Mouse (Mus musculus) cerebellum, adult 18-20 months (tissue): ENCODE results near the gene Olfr155.

Experiments used
- DNase-seq, 2 experiments: peaks; one replicate each; pipeline ENCODE4 v3.0.0; 2021

Gene Olfr155

DNA sequence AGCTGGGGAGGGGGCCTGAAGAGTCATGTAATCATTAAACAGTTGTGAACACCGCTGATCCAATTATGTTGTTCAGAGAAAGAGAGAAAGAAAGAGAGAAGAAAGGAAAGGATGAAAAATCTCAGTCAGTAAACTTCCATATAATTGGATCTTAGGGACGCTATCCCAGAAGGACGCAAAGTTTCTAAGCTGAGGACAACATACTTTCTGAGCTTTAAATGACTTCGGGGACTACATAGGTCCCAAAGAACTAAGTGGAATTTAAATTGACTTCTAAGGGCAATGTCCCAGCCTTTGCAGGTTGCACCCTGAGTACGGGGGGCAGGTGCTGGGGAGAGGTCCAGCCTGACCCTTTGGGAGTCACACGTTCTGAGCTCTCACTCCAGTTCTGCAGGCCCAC lies at the start of gene Olfr155:
TSS of gene Olfr155 (plus strand) at position 301 of the 400 bp plus-strand sequence.
- DNase-seq: no peak

DNA sequence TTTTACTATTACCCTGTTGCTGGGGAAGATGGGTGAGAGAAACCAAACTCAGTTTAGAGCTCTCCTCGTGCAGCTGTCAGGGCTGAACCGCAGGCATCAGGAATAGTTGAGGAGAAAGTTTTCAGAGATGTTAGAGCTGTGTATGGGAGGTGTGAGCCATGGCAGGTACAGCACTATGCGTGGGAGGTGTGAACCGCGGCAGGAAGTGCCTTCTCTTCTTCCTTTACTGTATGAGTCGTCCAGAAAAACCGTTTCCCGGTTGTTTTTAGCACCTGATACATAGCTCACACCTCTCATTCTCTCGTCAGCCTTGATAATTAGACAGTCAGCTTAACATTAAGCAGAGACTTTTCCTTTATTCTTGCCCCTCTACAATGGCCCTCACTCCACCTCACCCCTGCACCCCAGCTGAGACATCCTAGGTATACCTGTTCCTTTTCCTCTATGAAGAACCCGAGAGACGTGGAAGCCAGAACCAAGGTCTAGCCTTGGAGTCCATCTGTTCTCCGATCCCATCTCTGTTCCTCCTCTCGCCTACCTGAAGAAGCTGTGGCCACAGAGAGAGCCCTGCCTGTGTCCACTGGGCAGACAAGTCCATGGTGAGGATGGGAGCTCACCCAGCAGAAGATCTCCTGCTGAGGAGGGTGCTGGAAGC lies 28.3 kb upstream of the Olfr155 start:
- no peak for DNase-seq

DNA sequence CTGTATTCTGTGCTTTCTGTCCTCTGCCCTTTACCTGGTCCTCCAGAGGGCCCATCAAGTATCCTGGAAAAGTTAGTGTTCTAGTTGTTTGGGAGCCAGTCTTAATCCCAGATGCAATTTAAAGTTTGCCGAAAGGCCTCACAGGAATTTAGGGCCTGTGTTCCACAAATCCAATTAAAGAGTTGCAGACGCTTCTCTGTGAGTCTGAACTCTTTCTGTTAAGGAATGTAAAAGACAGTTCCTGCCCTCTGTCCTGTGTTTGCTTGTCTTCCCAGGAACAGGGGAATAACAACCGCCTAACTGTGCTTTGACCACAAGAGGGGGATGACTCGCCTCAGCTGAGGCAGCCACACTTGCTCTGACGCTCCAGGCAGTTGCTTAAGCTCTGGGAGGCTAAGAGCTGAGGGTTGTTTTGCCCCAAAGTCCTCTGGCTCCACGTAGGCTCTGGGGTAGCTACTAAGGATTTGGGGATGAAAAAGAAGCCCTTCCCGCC lies 27.5 kb upstream of the Olfr155 start, which contains the start of gene Olfr156:
TSS of gene Olfr156 (minus strand) at position 51 of the 493 bp plus-strand sequence.
- no peak for DNase-seq

DNA sequence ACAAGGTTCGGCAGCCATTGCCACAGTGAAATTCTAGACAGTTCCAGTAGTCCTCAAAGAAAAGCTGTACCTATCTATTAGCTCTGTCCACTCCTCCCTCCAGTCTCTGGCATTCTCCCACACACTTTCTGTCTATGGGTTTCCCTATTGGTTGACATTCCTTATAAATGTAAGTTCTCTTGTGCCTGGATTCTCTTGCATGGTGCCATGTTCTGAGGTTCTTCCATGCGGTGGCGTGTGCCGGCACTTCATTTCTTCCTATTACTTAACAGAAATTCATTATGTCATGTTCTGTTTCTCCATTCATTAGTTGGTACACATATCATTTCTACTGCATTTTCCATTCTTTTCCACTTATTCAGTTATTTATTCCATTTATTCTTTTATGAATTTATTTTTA lies 22.6 kb upstream of the Olfr155 start:
- no peak for DNase-seq

DNA sequence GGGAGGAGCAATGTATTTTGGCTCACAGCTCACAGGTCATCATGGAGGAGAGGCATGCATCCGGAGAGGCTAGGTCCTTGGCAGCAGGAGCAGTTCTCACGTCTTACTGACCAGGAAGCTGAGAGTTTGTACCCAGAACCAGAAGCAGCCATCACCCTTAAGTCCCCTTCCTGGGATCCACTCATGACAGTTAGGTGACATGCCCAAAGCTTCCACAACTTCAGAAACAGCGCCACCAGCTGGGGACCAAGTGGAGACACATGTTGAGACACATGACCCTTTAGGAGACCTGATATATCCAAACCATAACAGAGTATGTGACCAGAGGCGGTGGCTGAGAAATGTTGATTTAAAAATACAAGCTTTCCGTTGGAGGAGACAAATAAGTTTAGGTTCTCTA lies 19.3 kb upstream of the Olfr155 start:
- DNase-seq: no peak

DNA sequence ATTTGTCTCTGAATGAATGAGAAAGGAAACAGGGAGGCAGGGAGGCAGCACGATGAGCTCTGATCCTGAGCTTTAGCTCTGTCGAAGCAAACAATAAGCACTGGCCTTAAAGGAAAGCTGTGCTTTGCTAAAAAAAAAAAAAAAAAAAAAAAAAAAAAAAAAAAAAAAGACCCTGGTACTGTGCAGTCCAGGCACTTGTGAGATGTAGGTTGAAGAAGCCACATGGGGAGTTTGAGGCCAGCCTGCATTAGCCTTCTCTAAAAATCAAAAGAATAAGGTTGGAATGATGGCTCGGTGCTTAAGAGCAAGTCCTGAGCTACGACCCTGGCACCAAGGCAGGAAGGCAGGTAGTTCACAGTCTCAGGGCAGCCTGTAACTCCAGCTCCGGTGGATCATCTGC lies 17.6 kb upstream of the Olfr155 start:
- DNase-seq: no peak

DNA sequence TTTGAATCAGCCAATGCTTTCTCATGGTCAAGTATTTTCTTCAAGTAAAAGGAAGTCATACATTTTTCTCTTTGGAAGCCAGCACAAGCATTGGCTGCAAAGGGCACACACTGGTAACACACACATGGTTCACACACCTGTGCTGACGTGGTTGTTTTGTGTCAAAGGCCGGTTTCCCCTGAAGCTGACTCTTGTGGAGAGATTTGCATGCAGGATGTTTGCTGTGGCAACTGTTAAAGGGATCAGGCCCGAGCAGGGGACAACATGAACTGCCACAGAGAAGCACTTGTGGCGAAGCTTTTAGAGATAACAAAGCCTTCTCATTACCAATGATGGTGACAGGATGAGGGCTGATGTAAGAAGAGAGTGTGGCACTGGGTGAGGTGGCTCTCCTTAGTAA lies 16.6 kb upstream of the Olfr155 start:
- DNase-seq: no peak

DNA sequence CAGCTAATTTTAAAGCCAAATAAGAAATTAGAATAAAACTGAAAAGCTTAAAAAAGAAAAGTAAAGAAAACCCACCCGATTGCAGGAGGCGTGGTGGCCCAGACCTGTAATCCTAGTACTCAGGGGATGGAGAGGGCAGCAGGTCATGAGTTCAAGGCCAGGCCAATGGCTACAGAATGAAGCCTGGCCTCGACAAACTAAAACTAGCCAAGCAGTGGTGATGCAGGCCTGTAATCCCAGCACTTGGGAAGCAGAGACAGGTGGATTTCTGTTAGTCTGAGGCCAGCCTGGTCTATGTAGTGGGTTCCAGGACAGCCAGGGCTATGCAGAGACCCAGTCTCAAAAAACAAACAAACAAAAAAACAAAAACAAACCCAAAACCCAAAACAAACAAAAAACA lies 13.0 kb upstream of the Olfr155 start:
- no peak for DNase-seq

DNA sequence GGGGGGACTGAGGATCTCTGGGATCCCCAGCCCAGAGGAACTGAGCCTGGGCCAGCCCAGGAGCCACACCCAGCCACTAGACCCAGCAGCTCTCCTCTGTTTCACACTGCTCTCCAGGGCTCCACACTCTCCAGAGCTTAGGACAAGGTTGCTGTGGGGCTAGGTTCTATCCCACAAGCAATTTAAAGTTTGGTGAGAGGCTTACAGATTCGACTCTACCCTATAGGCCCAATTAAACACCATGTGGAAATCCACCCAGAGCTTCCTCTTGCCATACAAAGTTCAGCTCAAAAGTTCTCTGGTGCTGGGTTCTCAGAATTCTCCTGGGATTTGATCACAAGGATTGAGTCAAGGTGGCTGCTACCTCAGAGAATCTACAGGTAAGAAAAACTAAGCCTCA lies 11.3 kb upstream of the Olfr155 start, which contains the start of gene Olfr157:
TSS of gene Olfr157 (minus strand) at position 101 of the 400 bp plus-strand sequence.
- no peak for DNase-seq

DNA sequence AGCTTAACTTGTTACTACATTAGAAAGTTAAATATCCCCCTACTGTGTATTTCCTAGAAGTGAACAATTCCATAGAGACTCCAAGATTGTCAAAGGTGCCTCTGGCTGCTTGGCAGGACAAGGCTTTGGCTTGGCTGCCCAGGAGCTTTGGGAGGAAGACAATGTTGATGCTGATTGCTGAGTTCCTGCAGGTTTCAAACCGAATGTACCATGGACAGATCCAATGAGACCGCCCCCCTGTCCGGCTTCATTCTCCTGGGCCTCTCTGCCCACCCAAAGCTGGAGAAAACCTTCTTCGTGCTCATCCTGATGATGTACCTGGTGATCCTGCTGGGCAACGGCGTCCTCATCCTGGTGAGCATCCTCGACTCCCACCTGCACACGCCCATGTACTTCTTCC lies 2.7 kb downstream of the Olfr155 start:
- no peak for DNase-seq

DNA sequence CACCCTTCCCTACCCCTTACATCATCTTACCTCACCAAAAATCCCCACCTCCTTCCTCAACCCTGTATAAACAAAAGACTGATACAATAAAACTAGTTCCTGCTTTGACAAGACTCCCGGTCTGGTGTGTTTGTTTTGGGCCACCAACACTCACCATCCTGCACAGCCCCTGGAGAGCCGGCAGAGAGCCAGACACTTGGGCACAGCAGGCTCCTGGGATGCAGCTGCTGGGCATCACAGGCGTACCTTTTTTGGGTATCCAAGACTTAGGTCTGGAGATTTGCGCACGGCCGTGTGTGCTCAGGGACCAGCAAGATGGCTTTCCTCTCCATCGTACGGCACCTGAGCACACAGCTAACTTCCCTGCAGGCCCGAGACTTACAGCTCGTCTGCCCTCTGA lies 8.5 kb downstream of the Olfr155 start:
- DNase-seq: no peak

DNA sequence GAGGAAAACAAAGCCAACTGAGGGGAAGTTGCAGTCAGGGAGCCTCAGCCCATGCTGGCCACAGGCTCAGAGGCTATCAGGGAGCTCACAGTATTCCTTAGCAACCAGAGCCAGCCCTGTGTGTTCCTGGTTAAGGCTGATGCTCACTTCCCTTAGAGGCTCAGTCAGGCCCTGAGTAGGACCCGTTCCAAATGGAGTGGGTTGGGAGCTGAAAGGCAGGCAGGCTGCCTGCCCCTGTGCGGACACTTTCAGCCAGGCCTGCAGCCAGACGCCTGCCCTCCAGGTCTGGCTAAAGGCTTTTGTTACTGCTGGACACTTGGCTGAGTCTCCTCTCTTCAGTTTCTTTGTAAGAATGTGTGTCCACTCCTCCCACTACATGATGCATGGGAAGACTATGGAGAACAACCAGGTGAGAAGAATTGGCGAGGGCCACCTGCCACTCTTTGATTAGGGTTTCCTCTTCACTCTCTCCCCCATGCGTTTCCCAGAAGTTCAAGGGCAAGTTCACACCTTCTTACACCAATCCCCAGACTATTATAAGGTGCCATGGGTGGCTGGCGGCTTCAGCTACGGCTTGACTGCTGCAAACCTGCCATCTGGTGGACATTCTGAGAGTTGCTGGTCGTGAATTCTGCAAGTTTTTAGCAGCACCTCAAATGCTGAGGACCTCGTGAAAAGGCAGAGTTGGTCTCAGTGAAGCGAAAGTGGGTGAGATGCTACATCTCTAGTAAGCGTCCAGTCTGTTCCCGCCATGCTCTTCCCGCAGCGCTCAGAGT lies 9.6 kb downstream of the Olfr155 start:
- peak; percentile 65 to 71 for DNase-seq

DNA sequence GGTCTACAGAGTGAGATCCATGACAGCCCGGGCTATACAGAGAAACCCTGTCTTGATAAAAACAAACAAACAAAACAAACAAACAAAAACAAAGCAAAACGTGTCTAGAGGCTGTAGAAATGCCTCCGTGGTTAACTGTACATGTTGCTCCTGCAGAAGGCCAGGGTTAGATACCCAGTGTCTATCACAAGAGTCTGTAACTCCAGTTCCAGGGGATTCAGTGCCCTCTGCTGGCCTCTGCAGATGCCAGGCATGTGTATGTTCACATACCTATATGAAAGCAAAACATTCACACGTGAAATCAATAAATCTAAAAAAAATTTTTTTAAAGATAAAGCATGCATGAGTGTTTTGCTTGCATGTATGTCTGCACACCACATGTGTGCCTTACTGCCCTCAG lies 11.9 kb downstream of the Olfr155 start:
- no peak for DNase-seq

DNA sequence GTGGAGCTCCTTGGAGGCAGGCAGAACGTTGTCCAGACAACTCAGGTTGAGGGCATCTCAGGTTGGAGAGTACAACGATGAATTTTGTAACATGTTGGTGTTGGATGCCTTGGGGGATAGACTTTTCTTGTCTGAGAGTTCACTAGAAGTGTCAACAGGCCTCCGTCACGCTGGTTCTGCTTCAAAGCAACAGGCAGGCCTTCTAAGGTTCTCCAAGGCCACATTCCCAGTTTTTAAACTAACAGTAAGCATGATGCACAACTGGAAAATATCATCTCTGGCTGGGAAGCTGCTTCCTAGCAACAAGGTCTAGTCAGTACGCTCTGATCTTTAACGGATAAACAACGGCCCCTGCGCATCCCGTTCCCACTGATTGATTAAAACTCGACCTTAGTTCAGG lies 18.5 kb downstream of the Olfr155 start:
- no peak for DNase-seq

DNA sequence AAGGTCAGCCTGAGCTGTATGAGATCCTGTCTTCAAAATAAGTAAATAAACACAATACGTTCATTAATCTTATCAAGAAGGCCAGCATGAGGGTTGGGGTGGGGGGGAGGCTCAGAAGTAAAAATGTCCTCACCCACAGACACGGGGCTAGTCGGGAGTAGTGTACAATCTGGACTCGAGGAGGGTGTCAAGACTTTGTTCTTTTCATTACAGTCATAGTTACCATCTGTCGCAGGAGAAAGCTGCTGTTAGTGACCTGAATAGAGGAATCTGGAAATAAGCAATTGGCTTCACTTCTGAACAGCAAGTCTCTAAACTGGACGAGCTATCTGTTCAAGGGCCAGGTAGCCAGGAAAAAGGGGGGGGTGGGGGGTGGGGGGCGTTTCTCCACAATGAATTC lies 23.1 kb downstream of the Olfr155 start:
- DNase-seq: no peak

DNA sequence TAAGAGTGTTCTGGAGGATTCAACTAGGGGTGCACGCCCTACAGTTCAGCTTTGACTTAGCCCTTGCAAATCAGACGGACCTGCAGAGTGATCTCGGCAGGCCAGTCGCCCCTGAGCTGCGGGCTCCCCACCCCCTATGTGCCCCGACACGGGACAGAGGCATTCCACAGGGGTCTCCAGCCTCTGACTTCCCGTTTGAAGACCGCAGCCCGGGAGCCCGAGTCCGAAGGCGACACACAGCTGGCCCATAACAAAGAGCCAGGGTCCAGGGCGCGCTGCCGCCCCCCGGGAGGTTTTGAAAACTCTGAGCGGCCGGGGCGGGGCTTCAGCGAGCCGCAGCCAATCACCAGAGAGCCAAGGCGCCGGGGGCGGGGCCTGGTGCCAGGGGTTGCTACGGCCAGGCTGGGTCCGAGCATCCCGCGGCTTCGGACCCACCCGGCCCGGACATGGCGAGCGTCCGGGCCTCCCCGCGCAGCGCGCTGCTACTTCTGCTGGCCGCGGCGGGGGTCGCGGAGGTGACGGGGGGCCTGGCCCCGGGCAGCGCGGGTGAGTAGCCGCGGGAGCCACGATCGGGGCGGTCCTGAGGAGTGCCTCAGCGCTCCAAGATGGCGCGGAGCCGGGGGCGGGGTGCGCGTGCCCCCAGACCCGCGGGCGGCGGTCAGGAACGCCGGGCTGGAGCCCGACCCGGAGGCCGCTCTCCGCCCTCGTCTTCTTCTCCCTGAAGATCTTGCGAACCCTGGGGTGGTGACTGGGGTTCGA lies 24.0 kb downstream of the Olfr155 start, which contains the start of gene Reck:
TSS of gene Reck (plus strand) at position 371 of the 759 bp plus-strand sequence.
- peak; percentile 77 to 87 for DNase-seq

DNA sequence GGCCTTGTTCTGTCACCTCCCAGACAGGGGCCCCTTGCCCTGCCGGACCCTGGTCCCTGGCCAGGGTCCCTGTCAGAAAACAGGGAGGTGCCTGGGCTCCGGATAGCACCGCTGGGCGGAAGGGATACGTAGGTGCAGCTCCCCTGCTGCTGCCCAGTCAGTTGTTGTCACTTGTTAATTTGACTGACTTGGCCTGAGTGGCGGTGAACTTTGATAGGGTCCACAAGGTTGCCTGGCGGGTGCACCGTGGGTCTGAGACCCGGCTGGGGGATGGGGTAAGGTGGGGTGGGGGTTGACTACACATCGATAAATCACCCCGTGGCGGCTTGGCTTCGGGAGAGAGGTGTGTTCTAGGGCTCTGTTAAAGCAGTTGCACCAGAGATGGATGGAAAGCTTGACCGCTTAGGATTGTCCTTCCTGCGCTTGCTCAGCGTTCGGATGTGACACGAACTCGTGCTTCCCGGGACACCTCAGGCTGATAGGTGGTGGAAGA lies 24.6 kb downstream of the Olfr155 start:
- peak; percentile 38 to 41 for DNase-seq

DNA sequence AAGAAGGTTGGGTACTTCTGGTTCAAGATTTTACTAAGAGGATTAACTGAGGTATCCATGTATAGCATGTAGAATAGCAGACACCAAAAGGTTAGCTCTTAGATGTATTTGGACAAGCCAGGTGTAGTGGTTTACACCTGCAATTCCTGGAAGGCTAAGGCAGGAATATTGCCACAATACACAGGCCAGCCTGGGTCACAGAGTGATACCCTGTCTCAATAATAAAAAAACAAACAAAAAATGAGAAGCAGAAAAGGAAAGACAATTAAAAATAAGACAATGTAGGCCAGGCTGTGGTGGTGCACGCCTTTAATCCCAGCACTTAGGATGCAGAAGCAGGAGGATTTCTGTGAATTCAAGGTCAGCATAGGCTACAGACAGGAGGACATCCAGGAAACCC lies 25.9 kb downstream of the Olfr155 start:
- no peak for DNase-seq

DNA sequence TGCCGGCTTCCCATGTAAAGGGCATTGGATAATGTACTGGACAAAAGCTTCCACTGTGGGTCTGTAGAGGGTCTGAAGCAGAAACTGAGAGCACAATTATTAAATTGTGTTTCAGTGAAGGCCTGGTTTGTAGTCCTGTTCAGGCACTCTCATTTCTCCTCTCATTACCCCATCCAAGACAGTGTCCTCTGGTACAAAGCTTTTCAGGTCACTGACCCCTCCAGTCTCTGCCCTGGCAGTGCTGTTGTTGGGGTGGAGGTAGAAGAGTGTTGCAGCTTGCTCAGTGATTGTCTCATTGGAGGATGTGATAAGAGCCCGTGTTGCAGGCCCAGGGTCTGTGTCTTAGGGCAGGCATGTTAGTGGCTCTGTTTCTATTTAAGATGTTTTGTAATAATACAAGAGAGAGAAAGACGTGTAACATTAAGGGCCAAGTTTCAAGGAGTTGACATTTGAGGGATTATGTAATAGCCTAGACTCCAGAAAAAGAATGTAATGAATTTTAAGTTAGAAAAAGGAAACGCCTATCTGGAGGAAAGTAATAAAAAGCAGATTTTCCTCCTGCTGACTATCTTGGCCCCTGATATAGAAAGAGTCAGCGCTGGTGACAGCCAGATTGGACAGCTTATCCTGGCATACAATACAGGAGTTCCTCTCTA lies 26.9 kb downstream of the Olfr155 start:
- DNase-seq: no peak

DNA sequence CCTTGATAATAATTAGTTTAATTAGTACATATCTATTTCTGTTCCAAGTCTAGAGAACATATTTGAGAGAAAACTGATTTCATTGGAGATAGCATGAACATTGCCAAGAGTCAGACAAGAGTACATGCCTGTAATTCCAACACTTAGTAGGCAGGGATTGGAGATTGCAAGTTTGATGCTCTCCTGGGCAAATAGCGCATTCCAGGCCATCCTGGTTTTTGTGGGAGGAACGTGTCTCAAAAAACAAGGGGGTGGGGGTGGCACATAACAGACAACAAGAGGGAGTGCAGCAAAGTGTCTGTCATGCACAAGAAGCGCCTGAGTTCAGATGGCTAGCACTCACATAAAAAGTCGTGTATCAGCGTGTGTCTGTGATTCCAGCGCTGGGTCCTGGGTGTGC lies 28.2 kb downstream of the Olfr155 start:
- no peak for DNase-seq

DNA sequence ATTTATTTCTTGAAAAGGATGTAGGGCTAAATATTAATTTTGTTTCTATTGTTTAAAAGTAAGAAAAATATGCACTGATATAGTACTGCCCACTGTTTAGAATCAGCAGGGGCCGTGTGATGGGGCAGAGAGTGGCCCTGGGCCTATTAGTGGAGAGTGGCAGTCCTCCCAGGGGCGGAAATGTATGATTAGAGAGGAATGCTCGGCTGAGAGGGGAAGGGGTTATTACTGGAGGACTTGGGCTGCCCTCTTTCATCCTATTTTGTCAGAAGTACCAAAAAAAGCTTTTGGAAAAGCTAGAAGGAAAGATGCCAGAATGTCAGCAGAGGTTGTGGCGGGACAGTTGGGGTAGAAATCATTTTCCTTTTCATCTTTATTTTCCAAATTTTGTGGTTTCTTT lies 32.8 kb downstream of the Olfr155 start:
- DNase-seq: no peak

DNA sequence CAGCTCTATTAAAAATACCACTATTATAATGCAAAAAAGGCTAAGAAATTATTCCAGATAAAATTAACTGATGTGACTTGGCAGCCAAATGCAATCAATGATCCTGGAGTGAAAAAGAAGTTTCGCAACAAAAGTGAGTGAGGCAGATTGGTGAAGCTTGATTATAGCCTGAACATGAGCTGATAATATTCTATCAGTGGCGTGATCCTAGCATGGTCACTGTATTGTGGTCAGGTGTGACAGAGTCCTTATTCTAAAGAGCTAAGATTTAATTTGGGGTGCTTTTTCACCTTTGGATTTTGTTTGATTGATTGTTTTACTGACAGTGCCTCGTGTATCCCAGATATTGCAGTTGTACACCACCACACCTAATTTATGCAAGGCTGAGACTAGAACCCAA lies 39.9 kb downstream of the Olfr155 start:
- no peak for DNase-seq

DNA sequence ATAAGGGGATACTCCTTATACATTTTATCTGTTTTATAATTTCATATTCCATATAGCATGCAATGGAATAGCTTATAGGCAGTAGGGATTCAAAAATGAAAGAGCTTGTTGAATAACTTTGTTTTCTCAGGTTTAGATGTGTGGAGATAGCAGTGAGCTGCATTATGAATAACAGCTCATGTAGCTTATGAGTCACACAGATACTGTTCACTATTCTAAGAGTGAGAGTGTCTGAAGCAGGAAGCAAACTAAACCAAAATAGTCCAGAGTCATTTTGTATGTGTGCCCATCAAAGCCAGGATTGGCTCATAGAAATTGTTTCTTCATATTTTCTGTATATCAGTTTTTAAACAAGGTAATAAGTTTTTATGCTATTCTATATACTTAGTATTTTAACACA lies 45.8 kb downstream of the Olfr155 start:
- no peak for DNase-seq
